Mouse (Mus musculus): ENCODE results near the gene Tomm20.

DNA sequence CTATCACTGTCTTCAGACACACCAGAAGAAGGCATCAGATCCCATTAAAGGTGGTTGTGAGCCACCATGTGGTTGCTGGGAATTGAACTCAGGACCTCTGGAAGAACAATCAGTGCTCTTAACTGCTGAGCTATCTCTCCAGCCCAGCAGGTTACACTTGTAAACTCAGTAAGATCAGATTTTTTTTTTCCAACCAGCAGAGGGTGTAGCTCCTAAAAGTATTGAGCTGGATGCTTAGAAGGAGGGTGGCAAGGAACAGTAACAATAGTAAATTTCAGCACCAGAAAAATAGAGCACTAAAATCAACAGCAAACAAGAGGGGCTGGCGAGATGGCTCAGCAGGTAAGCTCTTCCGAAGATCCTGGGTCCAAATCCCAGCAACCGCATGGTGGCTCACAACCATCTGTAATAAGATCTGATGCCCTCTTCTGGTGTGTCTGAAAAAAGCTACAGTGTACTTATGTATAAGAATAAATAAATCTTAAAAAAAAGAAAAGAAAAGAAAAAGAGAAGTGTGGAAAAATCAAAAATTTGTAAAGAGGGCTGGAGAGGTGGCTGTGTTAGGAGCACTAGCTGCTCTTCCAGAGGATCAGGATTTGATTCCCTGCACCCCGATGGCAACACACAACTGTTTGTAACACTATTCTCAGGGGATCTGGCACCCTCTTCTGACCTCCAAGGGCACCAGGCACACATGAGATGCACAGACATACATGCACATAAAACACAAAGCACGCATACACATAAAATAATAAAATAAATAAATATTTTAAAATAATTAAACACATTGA is 43.9 kb upstream of the Tomm20 start:
- no peak for TF ChIP-seq POLR2A (IDR thresholded peaks at IDR 0.05; ENCODE audit: insufficient read length, low read depth)
- TF ChIP-seq TCF12 (IDR thresholded peaks at IDR 0.05; ENCODE audit: insufficient read depth, poor library complexity, severe bottlenecking), result no peak
- no peak for TF ChIP-seq USF1 (IDR thresholded peaks at IDR 0.05; ENCODE audit: low read depth)
- TF ChIP-seq E2F4 (IDR thresholded peaks at IDR 0.05; ENCODE audit: insufficient read depth), result no peak
- no peak for TF ChIP-seq CEBPB (IDR thresholded peaks at IDR 0.05; ENCODE audit: insufficient read depth, poor library complexity, severe bottlenecking)
- no peak for TF ChIP-seq MYOD1 (IDR thresholded peaks at IDR 0.05; ENCODE audit: control insufficient read depth in 1 of 3, insufficient read length in 2 of 3, low read depth in 2 of 3)

Data from myocyte (in vitro differentiated cells).